Mouse (Mus musculus): ENCODE data around the gene Khk. TPM values are rescaled to one million over a fixed set of nuclear protein-coding genes. Genes with fewer than 3 reads are reported as not detected.

Gene Khk
- polyA plus RNA-seq, 1 experiment from 2014 or later, result 6.8 TPM

DNA sequence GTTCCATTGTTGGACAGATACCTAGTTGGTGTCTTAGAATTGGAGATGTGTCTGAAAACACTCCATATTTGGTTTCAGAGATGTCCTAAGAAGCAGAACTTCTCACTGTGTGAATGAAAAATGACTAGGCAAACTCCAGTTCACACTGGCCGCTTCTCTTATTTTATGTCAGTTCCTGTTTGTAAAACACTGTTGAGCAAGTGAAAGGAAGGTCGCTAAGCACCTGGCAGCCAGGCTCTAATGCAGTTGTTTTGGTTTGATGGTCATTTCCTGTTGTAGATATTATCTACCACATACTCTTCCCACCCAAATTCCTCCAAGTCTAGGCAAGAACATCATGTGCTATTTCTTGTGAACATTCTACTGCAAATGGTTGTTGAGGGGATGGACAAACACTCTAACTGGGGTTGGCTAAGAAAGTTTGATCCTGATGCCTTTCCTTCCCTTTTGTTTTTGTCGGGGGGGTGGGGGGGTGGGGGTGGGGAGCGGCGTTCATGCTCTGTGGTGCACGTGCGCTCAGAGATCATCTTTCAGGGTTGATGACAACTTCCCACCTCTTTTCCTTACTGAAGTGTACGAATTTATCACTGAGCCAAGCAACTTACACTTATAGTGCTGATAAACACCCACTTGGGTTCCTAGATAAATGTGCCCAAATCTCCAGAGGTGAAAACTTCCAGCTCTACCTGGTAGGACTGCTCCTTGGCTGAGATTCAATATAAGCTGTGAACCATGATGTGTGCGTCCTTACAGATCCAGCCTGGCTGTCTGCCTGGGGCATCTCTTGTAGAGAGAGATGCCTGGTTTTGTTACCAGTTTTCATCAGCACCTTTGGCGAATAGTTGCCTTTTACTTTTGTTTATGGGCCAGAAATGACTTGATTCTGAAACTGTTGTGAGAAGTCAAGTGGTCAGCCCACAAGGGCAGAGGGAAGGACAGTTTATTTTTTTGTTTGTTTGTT is 40.6 kb downstream of the Khk start:
- no peaks in the 10 kb centered on the region for H3K9me3 ChIP-seq
- peaks cover 27% of the 10 kb centered on the region for H3K4me1 ChIP-seq (replicated peaks)
- ATAC-seq, result no peak
- no peak overlapping the region for H3K27ac ChIP-seq
- WGBS, result 79% methylated on average over 10 of the region's 10 CpGs
- no peak overlapping the region for H3K9ac ChIP-seq (replicated peaks)
- peaks cover 17% of the 10 kb centered on the region for H3K36me3 ChIP-seq
- H3K4me3 ChIP-seq (replicated peaks), result no peak overlapping the region
- H3K4me2 ChIP-seq (replicated peaks), result no peak overlapping the region
- peaks cover 15% of the 10 kb centered on the region for H3K27me3 ChIP-seq

DNA sequence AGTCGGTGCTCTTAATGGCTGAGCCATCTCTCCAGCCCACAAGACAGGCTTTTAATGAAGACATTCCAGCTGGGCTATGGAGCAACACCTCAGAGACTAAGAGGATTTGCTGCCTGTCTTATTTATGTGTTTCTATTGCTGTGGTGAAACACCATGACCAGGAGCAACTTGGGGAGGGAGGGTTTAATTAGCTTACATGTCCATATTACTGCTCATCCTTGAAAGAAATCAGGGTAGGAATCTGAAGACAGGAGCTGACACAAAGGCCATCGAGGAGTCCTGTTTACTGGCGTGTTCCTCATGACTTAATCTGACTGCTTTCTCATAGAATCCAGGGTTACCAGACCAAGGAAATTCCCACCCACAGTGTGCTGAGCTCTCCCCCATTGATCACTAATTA is 42.7 kb downstream of the Khk start:
- H3K4me1 ChIP-seq (replicated peaks), result peaks cover 9% of the 10 kb centered on the region
- H3K4me2 ChIP-seq (replicated peaks), result no peak overlapping the region
- no peaks in the 10 kb centered on the region for H3K9me3 ChIP-seq
- no peak overlapping the region for H3K4me3 ChIP-seq (replicated peaks)
- no peak for ATAC-seq
- 0 out of 2 replicates have a peak, but pooled peaks cover under 1% of the 10 kb centered on the region for H3K36me3 ChIP-seq
- H3K27me3 ChIP-seq, result peaks cover 15% of the 10 kb centered on the region
- no peak overlapping the region for H3K9ac ChIP-seq (replicated peaks)
- no peak overlapping the region for H3K27ac ChIP-seq
- 44% methylated on average over 3 of the region's 3 CpGs for WGBS

DNA sequence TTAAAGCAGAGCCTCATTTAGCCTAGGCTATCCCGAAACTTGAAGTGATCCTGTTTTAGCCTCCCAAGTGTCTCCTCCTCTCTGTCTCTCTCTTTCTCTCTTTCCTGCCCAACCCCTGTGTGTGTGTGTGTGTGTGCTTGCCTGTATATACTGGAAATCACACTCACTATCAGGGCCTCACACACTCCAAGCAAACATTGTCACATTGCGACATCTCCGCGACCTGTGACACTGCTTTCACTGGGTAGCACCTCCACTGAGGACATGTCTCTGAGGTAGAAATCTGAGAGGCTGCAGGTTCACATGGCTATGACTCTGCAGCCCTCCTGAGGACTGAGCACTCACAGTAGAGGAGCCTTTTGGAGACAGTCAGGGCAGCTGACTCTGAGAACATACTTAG is 45.0 kb downstream of the Khk start:
- H3K27me3 ChIP-seq, result peaks cover 15% of the 10 kb centered on the region
- H3K4me1 ChIP-seq (replicated peaks), result no peaks in the 10 kb centered on the region
- ATAC-seq, result no peak
- no peaks in the 10 kb centered on the region for H3K36me3 ChIP-seq
- H3K9ac ChIP-seq (replicated peaks), result no peak overlapping the region
- no peak overlapping the region for H3K27ac ChIP-seq
- H3K4me3 ChIP-seq (replicated peaks), result no peak overlapping the region
- H3K4me2 ChIP-seq (replicated peaks), result no peak overlapping the region
- no peaks in the 10 kb centered on the region for H3K9me3 ChIP-seq
- WGBS, result 91% methylated on average over 4 of the region's 4 CpGs

DNA sequence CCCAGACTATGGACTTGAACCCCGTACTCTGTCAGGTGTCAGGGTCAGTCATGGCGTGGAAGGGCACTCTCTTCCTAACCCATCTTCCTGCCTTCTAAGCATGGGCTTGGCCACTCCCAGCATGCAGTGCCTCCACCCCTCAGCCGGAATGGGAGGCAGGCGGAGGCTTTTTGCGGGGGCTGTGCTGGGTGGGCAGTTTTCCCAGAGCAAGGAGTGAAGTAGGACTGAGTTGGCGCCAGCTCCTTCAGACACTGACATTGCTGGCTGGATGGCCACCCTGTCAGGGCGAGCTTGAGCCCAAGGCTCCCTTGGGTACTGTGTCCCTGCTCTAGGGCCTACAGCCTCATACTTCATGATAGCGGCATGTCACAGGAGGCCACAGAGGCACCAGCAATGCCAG is 47.2 kb downstream of the Khk start, which contains the start of gene Tcf23:
TSS of gene Tcf23 (plus strand) at position 247 of the 400 bp plus-strand sequence.
- H3K27ac ChIP-seq, result no peak within 1 kb of the TSS
- no peaks in the 10 kb centered on the region for H3K9me3 ChIP-seq
- 74% methylated on average over 8 of the region's 8 CpGs for WGBS
- no peak within 1 kb of the TSS for H3K4me3 ChIP-seq (replicated peaks)
- no peaks in the 10 kb centered on the region for H3K36me3 ChIP-seq
- no peak within 1 kb of the TSS for H3K9ac ChIP-seq (replicated peaks)
- no peak within 1 kb of the TSS for H3K4me2 ChIP-seq (replicated peaks)
- H3K4me1 ChIP-seq (replicated peaks), result no peaks in the 10 kb centered on the region
- ATAC-seq, result no peak
- H3K27me3 ChIP-seq, result peaks cover 13% of the 10 kb centered on the region

DNA sequence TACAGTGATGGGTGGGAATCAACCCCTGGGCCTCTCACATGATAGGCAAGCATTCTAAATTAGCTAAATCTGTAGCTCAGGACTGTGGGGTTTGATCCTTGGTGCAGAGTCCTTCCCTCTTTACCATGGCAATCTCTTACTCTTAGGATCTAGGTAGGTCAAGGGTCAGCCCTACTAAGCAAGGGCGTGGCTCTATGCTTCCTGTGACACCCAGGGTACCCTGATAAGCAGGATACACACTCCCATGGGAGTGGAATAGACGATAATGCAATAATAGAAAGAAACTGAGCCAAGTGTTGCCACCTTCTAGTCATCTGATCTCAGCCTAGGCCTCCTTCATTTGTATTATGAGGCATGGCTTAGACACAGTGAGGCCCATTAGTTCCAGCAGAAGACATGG is 48.2 kb downstream of the Khk start:
- 80% methylated on average over 2 of the region's 2 CpGs for WGBS
- Histone ChIP-seq H3K9me3 (no peaks in the 10 kb centered on the region), H3K4me1 (replicated peaks) (no peaks in the 10 kb centered on the region), H3K27ac (no peak overlapping the region), H3K27me3 (peaks cover 9% of the 10 kb centered on the region), H3K36me3 (no peaks in the 10 kb centered on the region), H3K4me2 (replicated peaks) (no peak overlapping the region), H3K4me3 (replicated peaks) (no peak overlapping the region), H3K9ac (replicated peaks) (no peak overlapping the region)
- no peak for ATAC-seq

DNA sequence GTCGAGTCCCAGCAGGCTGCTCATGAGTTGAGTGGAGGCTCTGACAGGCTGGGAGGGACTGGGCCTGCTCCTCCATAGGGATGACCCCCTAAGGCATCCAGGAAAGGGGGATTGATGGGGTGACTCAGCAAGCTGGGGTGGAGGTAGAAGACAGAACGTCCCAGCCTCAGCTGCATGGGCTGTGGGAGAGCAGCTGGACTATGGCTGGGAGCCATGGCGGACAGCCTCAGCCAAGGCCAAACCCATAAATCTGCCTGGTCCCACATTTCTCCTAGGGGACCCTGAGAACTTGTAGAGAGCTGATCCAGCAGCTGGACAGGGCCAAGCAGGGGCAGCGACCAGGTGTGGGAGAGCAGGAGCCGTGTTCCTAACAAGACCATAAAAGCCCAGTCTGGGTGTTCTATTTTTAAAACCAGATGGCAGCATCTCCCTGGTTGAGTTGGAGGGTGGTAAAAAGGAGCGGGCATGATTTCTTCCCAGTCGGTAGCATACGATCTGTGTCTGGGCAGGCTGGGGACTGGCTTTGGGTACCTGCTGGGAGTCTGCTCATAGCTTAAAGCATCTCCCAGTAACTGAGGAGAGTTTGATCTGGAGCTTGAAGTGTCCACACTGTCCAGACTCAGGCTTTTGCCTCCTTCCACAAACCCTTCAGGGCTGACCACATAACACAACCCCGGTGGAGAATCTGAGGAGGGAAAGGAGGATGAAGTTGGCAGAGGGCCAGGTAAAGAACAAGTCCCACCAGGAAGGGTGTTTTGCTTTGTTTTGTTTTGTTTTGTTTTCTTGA is 53.8 kb downstream of the Khk start:
- Histone ChIP-seq H3K9ac (replicated peaks) (no peak overlapping the region), H3K9me3 (no peaks in the 10 kb centered on the region), H3K27ac (no peak overlapping the region), H3K4me3 (replicated peaks) (no peak overlapping the region), H3K4me2 (replicated peaks) (no peak overlapping the region), H3K36me3 (no peaks in the 10 kb centered on the region), H3K27me3 (no peaks in the 10 kb centered on the region), H3K4me1 (replicated peaks) (no peaks in the 10 kb centered on the region)
- WGBS, result 79% methylated on average over 9 of the region's 9 CpGs
- ATAC-seq, result no peak

Other genes with a start within 250 kb of the Khk start
- 195 and 200 TPM in 2 replicates for gene Dpysl5, start 209.9 kb upstream of the Khk start, polyA plus RNA-seq (2015; fragmentation: Nextera tagmentation; extraction: Ambion mirVana)
- gene Mapre3, start 106.8 kb upstream of the Khk start, polyA plus RNA-seq (2015; fragmentation: Nextera tagmentation; extraction: Ambion mirVana), result 111 and 113 TPM in 2 replicates
- gene Tmem214, start 53.4 kb upstream of the Khk start, polyA plus RNA-seq (2015; fragmentation: Nextera tagmentation; extraction: Ambion mirVana), result 57.7 and 59.7 TPM in 2 replicates
- 23.3 and 29.2 TPM in 2 replicates for gene Agbl5, start 32.7 kb upstream of the Khk start, polyA plus RNA-seq (2015; fragmentation: Nextera tagmentation; extraction: Ambion mirVana)
- gene Ost4, start 13.6 kb upstream of the Khk start, polyA plus RNA-seq (2015; fragmentation: Nextera tagmentation; extraction: Ambion mirVana), result 270 and 306 TPM in 2 replicates
- 14.1 and 16.6 TPM in 2 replicates for gene Emilin1, start 8.0 kb upstream of the Khk start, polyA plus RNA-seq (2015; fragmentation: Nextera tagmentation; extraction: Ambion mirVana)
- 23.0 TPM in 2 replicates for gene Cgref1, start 24.2 kb downstream of the Khk start, polyA plus RNA-seq (2015; fragmentation: Nextera tagmentation; extraction: Ambion mirVana)
- gene Preb, start 38.9 kb downstream of the Khk start, polyA plus RNA-seq (2015; fragmentation: Nextera tagmentation; extraction: Ambion mirVana), result 108 and 129 TPM in 2 replicates
- gene Tcf23, start 47.2 kb downstream of the Khk start, polyA plus RNA-seq (2015; fragmentation: Nextera tagmentation; extraction: Ambion mirVana), result not detected in 2 replicates
- gene Atraid, start 126.9 kb downstream of the Khk start, polyA plus RNA-seq (2015; fragmentation: Nextera tagmentation; extraction: Ambion mirVana), result 156 and 160 TPM in 2 replicates
- gene Slc5a6, start 127.5 kb downstream of the Khk start, polyA plus RNA-seq (2015; fragmentation: Nextera tagmentation; extraction: Ambion mirVana), result 17.3 and 19.3 TPM in 2 replicates
- 16.1 and 19.1 TPM in 2 replicates for gene Cad, start 133.3 kb downstream of the Khk start, polyA plus RNA-seq (2015; fragmentation: Nextera tagmentation; extraction: Ambion mirVana)
- gene Dnajc5g, start 184.9 kb downstream of the Khk start, polyA plus RNA-seq (2015; fragmentation: Nextera tagmentation; extraction: Ambion mirVana), result not detected in 2 replicates
- 15.9 and 16.8 TPM in 2 replicates for gene Slc30a3, start 186.8 kb downstream of the Khk start, polyA plus RNA-seq (2015; fragmentation: Nextera tagmentation; extraction: Ambion mirVana)
- gene Trim54, start 195.3 kb downstream of the Khk start, polyA plus RNA-seq (2015; fragmentation: Nextera tagmentation; extraction: Ambion mirVana), result not detected in 2 replicates
- not detected in 2 replicates for gene Ucn, start 217.4 kb downstream of the Khk start, polyA plus RNA-seq (2015; fragmentation: Nextera tagmentation; extraction: Ambion mirVana)
- 54.7 and 57.5 TPM in 2 replicates for gene Mpv17, start 232.8 kb downstream of the Khk start, polyA plus RNA-seq (2015; fragmentation: Nextera tagmentation; extraction: Ambion mirVana)